Mouse (Mus musculus) CH12.LX (cell line): Measurements from ENCODE around the gene Hnrnpu. TPM values are rescaled to one million over a fixed set of nuclear protein-coding genes. Genes with fewer than 3 reads are reported as not detected.

Experiments
- DNase-seq: peaks from one replicate; pipeline ENCODE4 v3.0.0-alpha.2; 2013; ENCODE audit errors: extremely low read depth
- H3K27ac ChIP-seq: 2 replicates; pipeline ENCODE4 v1.5.1; 2012; ENCODE audit warnings: low read depth, mild to moderate bottlenecking, control low read depth, moderate library complexity; ENCODE audit not compliant: insufficient read depth
- H3K27me3 ChIP-seq: replicated peaks from 2 replicates; pipeline ENCODE3; 2012; ENCODE audit warnings: inconsistent platforms
- H3K36me3 ChIP-seq, 2 experiments: replicated peaks in 1 of 2; 2 replicates each; pipeline versions ENCODE3 to v1.6.1; 2012; ENCODE audit warnings: inconsistent platforms in 1 of 2, low read length in 1 of 2, mild to moderate bottlenecking in 1 of 2, mixed read lengths in 1 of 2, moderate library complexity in 1 of 2; ENCODE audit not compliant: control insufficient read depth in 1 of 2, insufficient read depth in 1 of 2
- H3K4me1 ChIP-seq, 2 experiments: 2 replicates each; pipeline ENCODE4 v1.6.1; 2012; ENCODE audit warnings: inconsistent platforms in 1 of 2, moderate library complexity in 1 of 2; ENCODE audit not compliant: insufficient read depth in 2 of 2, control insufficient read depth in 1 of 2
- H3K4me2 ChIP-seq: 2 replicates; pipeline ENCODE4 v1.6.1; 2012; ENCODE audit warnings: low read depth, mild to moderate bottlenecking, control low read depth; ENCODE audit not compliant: poor library complexity, insufficient read depth, severe bottlenecking
- H3K4me3 ChIP-seq, 3 experiments: fragments of 150-350 bp in 1 of 3; sonication (generic) in 1 of 3; replicated peaks in 1 of 3; 2 replicates each; pipeline versions ENCODE3 to v1.5.1; 2011 to 2012; ENCODE audit warnings: low read depth in 2 of 3, low read length in 2 of 3, mild to moderate bottlenecking in 2 of 3, moderate library complexity in 2 of 3, control low read depth in 1 of 3, improper control_type of control experiment in 1 of 3, inconsistent platforms in 1 of 3, mixed read lengths in 1 of 3; ENCODE audit not compliant: poor library complexity in 1 of 3
- H3K79me2 ChIP-seq: replicated peaks from 2 replicates; pipeline ENCODE4 v1.6.1; 2012; ENCODE audit warnings: mild to moderate bottlenecking, moderate library complexity; ENCODE audit not compliant: control insufficient read depth, poor library complexity, insufficient read depth, severe bottlenecking; ENCODE audit errors: extremely low read depth
- H3K9ac ChIP-seq: 2 replicates; pipeline ENCODE4 v1.6.1; 2012; ENCODE audit warnings: low read depth, mild to moderate bottlenecking, control low read depth, moderate library complexity; ENCODE audit not compliant: insufficient read depth
- H3K9me3 ChIP-seq: replicated peaks from 2 replicates; pipeline ENCODE3; 2012; ENCODE audit warnings: low read length, inconsistent platforms, mixed read lengths
- CTCF ChIP-seq, 2 experiments: IDR thresholded peaks in 1 of 2; conservative IDR thresholded peaks in 1 of 2; 2 replicates each; pipeline ENCODE4 v1.5.1; 2011 to 2012; ENCODE audit warnings: low read depth in 2 of 2, low read length in 2 of 2, improper control_type of control experiment in 1 of 2, inconsistent platforms in 1 of 2, mild to moderate bottlenecking in 1 of 2, moderate library complexity in 1 of 2
- E2F4 ChIP-seq: IDR thresholded peaks from 2 replicates; pipeline ENCODE4 v1.6.1; 2011; ENCODE audit warnings: low read depth, low read length, improper control_type of control experiment; ENCODE audit not compliant: insufficient replicate concordance
- ETS1 ChIP-seq: conservative IDR thresholded peaks from 2 replicates; pipeline ENCODE4 v1.6.1; 2012; ENCODE audit warnings: low read depth, mild to moderate bottlenecking, inconsistent platforms, low read length, improper control_type of control experiment, moderate library complexity
- JUN ChIP-seq: IDR thresholded peaks from 2 replicates; pipeline ENCODE4 v1.6.1; 2011; ENCODE audit warnings: low read depth, mild to moderate bottlenecking, low read length, improper control_type of control experiment, moderate library complexity; ENCODE audit not compliant: insufficient read depth
- JUND ChIP-seq: conservative IDR thresholded peaks from 2 replicates; pipeline ENCODE4 v1.6.1; 2011; ENCODE audit warnings: low read depth, low read length, improper control_type of control experiment
- KAT2A ChIP-seq: IDR thresholded peaks from 2 replicates; pipeline ENCODE4 v1.6.1; 2012; ENCODE audit warnings: low read length, improper control_type of control experiment, inconsistent platforms; ENCODE audit not compliant: insufficient replicate concordance
- MEF2A ChIP-seq: IDR thresholded peaks from 2 replicates; pipeline ENCODE4 v1.6.1; 2014; ENCODE audit warnings: low read depth, mild to moderate bottlenecking, inconsistent platforms, low read length, improper control_type of control experiment, borderline replicate concordance
- MXI1 ChIP-seq: IDR thresholded peaks from 2 replicates; pipeline ENCODE4 v1.6.1; 2011; ENCODE audit warnings: mild to moderate bottlenecking, low read depth, low read length, improper control_type of control experiment
- MYC ChIP-seq: IDR thresholded peaks from 2 replicates; pipeline ENCODE4 v1.6.1; 2011; ENCODE audit warnings: low read depth, mild to moderate bottlenecking, improper control_type of control experiment, low read length
- NELFE ChIP-seq: IDR thresholded peaks from 2 replicates; pipeline ENCODE4 v1.6.1; 2011; ENCODE audit warnings: low read depth, low read length, improper control_type of control experiment
- PAX5 ChIP-seq: IDR thresholded peaks from 2 replicates; pipeline ENCODE4 v1.6.1; 2012; ENCODE audit warnings: low read length, inconsistent platforms, mixed read lengths
- POLR2A ChIP-seq: IDR thresholded peaks from 2 replicates; pipeline ENCODE4 v1.6.1; 2011; ENCODE audit warnings: low read depth, mild to moderate bottlenecking, improper control_type of control experiment, low read length
- RAD21 ChIP-seq: IDR thresholded peaks from 2 replicates; pipeline ENCODE4 v1.6.1; 2011; ENCODE audit warnings: low read depth, mild to moderate bottlenecking, low read length, improper control_type of control experiment, moderate library complexity
- SIN3A ChIP-seq: IDR thresholded peaks from 2 replicates; pipeline ENCODE4 v1.6.1; 2012; ENCODE audit warnings: low read length, improper control_type of control experiment, inconsistent platforms
- UBTF ChIP-seq: IDR thresholded peaks from 2 replicates; pipeline ENCODE4 v1.6.1; 2012; ENCODE audit warnings: low read depth, mild to moderate bottlenecking, inconsistent platforms, low read length, improper control_type of control experiment, moderate library complexity
- USF2 ChIP-seq: conservative IDR thresholded peaks from 2 replicates; pipeline ENCODE4 v1.6.1; 2011; ENCODE audit warnings: low read depth, low read length, improper control_type of control experiment
- ZNF384 ChIP-seq: IDR thresholded peaks from 2 replicates; pipeline ENCODE4 v1.6.1; 2012; ENCODE audit warnings: low read depth, low read length, improper control_type of control experiment, inconsistent platforms
- dilution Hi-C: fragments of 300-500 bp; cut with MboI; formaldehyde crosslinking; loops from 2 replicates; pipeline ENCODE4 v1.14.3; 2020; ENCODE audit warnings: low sequenced_read_pairs; ENCODE audit not compliant: extremely low pct_unique_long_range_greater_than_20kb, extremely low pct_ligation_motif_present
- in situ Hi-C: fragments of 300-500 bp; cut with MboI; formaldehyde crosslinking; loops from 3 replicates; pipeline ENCODE4 v1.14.3; 2019; ENCODE audit warnings: low sequenced_read_pairs, low pct_ligation_motif_present, low pct_unique_long_range_greater_than_20kb, mixed read lengths
- polyA plus RNA-seq: library from polyadenylated mRNA; unstranded; fragments of >175 nt; gene quantifications from 2 replicates; pipeline ENCODE4 v1.2.1, GENCODE M21; 2012; ENCODE audit warnings: low read depth; ENCODE audit not compliant: insufficient read length
- total RNA-seq, 2 experiments: library from RNA; depleted of rRNA; stranded (reverse); fragments of 300-350 nt in 1 of 2; fragments of >200 nt in 1 of 2; gene quantifications; 2 replicates each; pipeline ENCODE4 v1.2.3; 2012 to 2014

Hnrnpu gene
- total and polyA plus RNA-seq, 3 experiments: 346 to 853 (median 359) TPM

DNA sequence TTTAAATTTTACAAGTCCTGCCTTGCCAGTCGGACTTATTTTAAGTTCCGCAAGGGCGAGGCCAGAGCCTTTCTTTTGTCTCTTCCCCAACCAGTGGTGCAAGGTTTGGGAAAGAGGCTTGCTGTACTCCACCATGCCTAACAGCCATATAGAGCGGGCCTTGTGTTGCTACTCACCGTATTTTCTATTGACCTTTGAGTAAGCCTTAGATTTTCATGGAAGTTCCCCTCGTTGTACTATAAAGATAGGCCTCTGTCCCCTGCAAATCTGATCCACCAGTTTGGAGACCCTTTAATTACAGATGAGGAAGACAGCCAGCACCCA, 683 bp upstream of the Hnrnpu start:
- in situ Hi-C loops: no loop called here
- DNase-seq: no peak
- peak overlapping the region; percentile 71 to 99 (median 76) for H3K4me3 ChIP-seq
- peak overlapping the region; percentile 71 for H3K27ac ChIP-seq
- peak overlapping the region; percentile 91 for H3K9ac ChIP-seq
- H3K4me2 ChIP-seq: peak overlapping the region; percentile 99
- no peaks in the 10 kb centered on the region for H3K9me3 ChIP-seq
- TF ChIP-seq NELFE (no peak), MEF2A (no peak), E2F4 (no peak), JUND (no peak), POLR2A (no peak), MXI1 (no peak), ZNF384 (no peak), PAX5 (no peak), MYC (no peak), JUN (no peak), ETS1 (no peak), RAD21 (no peak), CTCF (conservative IDR thresholded peaks at IDR 0.05 in 1 of 2, IDR thresholded peaks at IDR 0.05 in 1 of 2; ENCODE audit: low read depth in 2 of 2, low read length in 2 of 2) (no peak), USF2 (no peak)
- TF ChIP-seq, all 38 proteins: peak for 0
- peaks cover 0 to 11% of the 10 kb centered on the region in 2 experiments; a peak in 2 of 4 replicates for H3K4me1 ChIP-seq
- H3K36me3 ChIP-seq: peaks cover 4 to 24% of the 10 kb centered on the region in 2 experiments
- H3K79me2 ChIP-seq: peaks cover 36% of the 10 kb centered on the region
- H3K27me3 ChIP-seq: no peaks in the 10 kb centered on the region
- dilution Hi-C loops: no loop called here

DNA sequence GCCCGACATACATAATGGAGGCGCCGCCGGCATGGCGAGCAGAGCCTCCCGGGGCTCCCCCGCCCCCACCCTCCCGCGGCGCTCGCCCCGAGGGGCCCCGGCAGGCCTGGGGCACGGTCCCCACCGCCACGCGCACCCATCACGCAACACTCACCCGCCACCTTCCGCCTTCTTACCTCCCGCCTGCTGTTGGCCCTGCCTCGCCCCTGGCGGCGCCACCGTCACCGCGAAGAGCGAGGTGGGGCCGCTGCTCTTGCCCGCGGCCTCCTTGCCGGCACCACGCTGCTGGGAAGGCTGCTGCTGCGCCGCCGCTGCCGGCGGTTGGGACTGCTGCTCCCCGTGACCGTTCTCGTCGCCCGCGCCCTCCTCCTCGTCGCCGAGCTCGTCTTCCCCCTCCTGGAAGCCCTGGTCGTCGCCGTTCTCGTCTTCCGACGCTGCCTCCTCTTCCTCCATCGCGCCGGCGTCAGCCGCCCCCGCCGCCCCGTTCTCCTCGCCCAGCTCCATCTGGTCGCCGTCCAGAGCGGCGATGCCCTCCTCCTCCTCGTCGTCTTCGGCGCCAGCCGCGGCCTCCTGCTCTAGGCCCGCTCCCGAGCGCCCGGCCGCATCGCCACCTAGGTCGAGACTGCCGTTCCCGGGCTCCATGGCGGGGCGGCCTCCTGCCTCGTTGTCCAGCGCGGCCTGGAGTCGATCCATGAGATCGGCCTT, 668 bp downstream of the Hnrnpu start:
- no peaks in the 10 kb centered on the region for H3K27me3 ChIP-seq
- no peaks in the 10 kb centered on the region for H3K9me3 ChIP-seq
- DNase-seq: no peak
- dilution Hi-C loops: no loop called here
- peaks cover 2 to 25% of the 10 kb centered on the region in 2 experiments; a peak in 3 of 4 replicates for H3K4me1 ChIP-seq
- H3K4me3 ChIP-seq: peak overlapping the region; percentile 81 to 100 (median 99)
- peaks cover 16 to 37% of the 10 kb centered on the region in 2 experiments for H3K36me3 ChIP-seq
- TF ChIP-seq KAT2A (no peak), MYC (no peak), SIN3A (no peak), UBTF (no peak)
- TF ChIP-seq, all 38 proteins: peak for 0
- in situ Hi-C loops: no loop called here
- Histone ChIP-seq H3K79me2 (peaks cover 50% of the 10 kb centered on the region), H3K9ac (peak overlapping the region; percentile 99), H3K4me2 (no peak overlapping the region), H3K27ac (peak overlapping the region; percentile 98)
